Mouse (Mus musculus): ENCODE data around the gene Mypn. TPM values are rescaled to one million over a fixed set of nuclear protein-coding genes. Genes with fewer than 3 reads are reported as not detected.

The Mypn gene
- total and polyA plus RNA-seq, 2 experiments from 2014 or later: 12.7 to 26.5 TPM

DNA sequence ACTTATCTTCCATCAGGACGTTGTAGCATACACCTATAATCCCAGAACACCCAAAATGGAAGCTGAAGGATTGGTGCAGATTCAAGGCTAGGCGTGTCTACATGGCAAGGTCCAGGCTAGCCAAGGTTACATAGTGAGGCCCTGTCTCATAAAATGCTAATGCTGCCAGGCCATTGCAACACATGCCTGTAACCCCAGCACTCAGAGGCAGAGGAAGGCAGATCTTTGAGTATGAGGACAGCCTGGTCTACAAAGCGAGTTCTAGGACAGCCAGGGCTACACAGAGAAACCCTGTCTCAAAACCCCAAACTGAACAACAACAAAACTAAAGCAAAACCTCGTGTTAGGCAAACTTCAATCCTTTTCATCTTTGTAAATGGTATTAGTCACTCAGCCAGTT, 34.3 kb upstream of the Mypn start:
- 65% methylated on average over 4 of the region's 4 CpGs for WGBS
- Histone ChIP-seq H3K4me1 (ENCODE audit: control insufficient read depth, insufficient read depth) (peaks cover 5% of the 10 kb centered on the region; the same call in 1 of the 2 replicates), H3K36me3 (replicated peaks; ENCODE audit: control insufficient read depth, insufficient read depth, low read length) (no peaks in the 10 kb centered on the region), H3K9me3 (replicated peaks; ENCODE audit: control insufficient read depth, low read length) (no peaks in the 10 kb centered on the region), H3K9ac (replicated peaks; ENCODE audit: low read depth, low read length) (no peak overlapping the region), H3K27me3 (ENCODE audit: control insufficient read depth, insufficient read depth, low read length) (no peaks in the 10 kb centered on the region), H3K4me2 (ENCODE audit: low read depth, low read length) (no peak overlapping the region), H3K4me3 (ENCODE audit: low read depth, low read length) (no peak overlapping the region), H3K27ac (ENCODE audit: low read depth) (no peak overlapping the region)
- DNase-seq (ENCODE audit: low spot score): no peak
- TF ChIP-seq EP300 (IDR thresholded peaks at IDR 0.05; ENCODE audit: low read depth) (no peak), CTCF (IDR thresholded peaks at IDR 0.05; ENCODE audit: low read depth) (no peak)
- no peak for ATAC-seq (ENCODE audit: insufficient read depth, low read depth)

DNA sequence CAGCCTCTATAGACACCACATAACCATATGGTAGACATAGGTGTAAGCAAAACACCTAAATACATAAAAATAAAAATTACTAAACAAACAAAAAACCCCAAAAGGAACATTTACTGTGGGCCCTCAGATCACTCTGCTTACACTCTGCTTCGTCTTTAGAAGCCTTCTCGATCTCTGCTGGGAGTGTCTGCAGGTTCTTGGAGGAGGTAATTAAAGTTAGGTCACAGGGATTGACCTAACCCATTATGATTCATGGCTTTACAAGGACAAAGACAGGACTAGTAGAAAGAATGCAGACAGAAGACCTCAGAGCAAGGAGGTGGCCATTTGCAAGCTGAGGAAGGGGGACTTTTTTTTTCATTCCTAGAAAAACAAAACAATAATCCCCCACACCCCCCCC, 33.5 kb upstream of the Mypn start:
- WGBS: 67% methylated on average over 2 of the region's 2 CpGs
- no peaks in the 10 kb centered on the region for H3K9me3 ChIP-seq (replicated peaks; ENCODE audit: control insufficient read depth, low read length)
- H3K9ac ChIP-seq (replicated peaks; ENCODE audit: low read depth, low read length): no peak overlapping the region
- no peaks in the 10 kb centered on the region for H3K27me3 ChIP-seq (ENCODE audit: control insufficient read depth, insufficient read depth, low read length)
- H3K4me3 ChIP-seq (ENCODE audit: low read depth, low read length): no peak overlapping the region
- H3K4me2 ChIP-seq (ENCODE audit: low read depth, low read length): no peak overlapping the region
- no peak for DNase-seq (ENCODE audit: low spot score)
- no peak for ATAC-seq (ENCODE audit: insufficient read depth, low read depth)
- TF ChIP-seq CTCF (IDR thresholded peaks at IDR 0.05; ENCODE audit: low read depth): no peak
- no peak for TF ChIP-seq EP300 (IDR thresholded peaks at IDR 0.05; ENCODE audit: low read depth)
- no peak overlapping the region for H3K27ac ChIP-seq (ENCODE audit: low read depth)
- no peaks in the 10 kb centered on the region for H3K4me1 ChIP-seq (ENCODE audit: control insufficient read depth, insufficient read depth)
- no peaks in the 10 kb centered on the region for H3K36me3 ChIP-seq (replicated peaks; ENCODE audit: control insufficient read depth, insufficient read depth, low read length)

DNA sequence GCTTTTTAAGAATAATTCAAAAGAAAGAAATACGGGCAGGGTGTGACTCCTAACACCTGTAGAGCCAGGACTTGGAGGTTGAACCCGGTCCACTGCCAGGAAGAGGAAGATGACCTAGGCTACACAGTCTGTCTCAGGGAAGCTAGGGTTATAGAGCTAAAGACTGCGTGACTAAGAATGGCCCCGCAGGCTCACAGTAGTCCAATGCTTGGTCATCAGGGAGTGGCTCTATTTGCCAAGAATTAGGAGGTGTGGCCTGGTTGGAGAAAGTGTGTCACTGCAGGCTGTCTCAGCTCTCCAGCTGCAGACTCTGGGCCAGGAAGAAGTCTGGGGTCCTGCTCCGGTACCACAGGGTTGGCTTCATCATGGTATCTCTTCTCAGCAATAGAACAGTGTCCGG, 32.9 kb upstream of the Mypn start:
- H3K27me3 ChIP-seq (ENCODE audit: control insufficient read depth, insufficient read depth, low read length): no peaks in the 10 kb centered on the region
- no peak for DNase-seq (ENCODE audit: low spot score)
- WGBS: 88% methylated on average over 6 of the region's 6 CpGs

DNA sequence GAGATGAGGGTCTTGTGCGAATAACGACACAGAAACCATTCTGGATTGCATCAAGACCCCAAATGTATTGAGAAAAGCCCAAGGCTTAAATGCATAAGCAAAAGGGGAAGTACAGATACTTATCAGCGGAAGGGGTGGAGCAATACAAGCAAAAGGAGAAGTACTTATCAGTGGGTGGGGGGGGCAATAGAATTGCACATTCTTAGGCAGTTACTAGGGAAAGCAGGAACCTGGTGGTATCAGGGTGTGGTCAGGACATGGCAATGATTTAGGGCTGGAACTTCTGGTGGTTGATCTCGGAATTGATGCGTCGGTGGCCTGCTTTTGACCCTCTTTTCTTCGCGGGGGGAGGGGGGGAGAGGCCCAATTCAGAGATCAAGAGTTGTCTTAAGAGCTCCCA, 32.1 kb upstream of the Mypn start:
- Histone ChIP-seq H3K36me3 (replicated peaks; ENCODE audit: control insufficient read depth, insufficient read depth, low read length) (no peaks in the 10 kb centered on the region), H3K27ac (ENCODE audit: low read depth) (no peak overlapping the region), H3K4me3 (ENCODE audit: low read depth, low read length) (no peak overlapping the region), H3K9ac (replicated peaks; ENCODE audit: low read depth, low read length) (no peak overlapping the region), H3K9me3 (replicated peaks; ENCODE audit: control insufficient read depth, low read length) (no peaks in the 10 kb centered on the region), H3K4me2 (ENCODE audit: low read depth, low read length) (no peak overlapping the region), H3K4me1 (ENCODE audit: control insufficient read depth, insufficient read depth) (peaks cover 8% of the 10 kb centered on the region), H3K27me3 (ENCODE audit: control insufficient read depth, insufficient read depth, low read length) (no peaks in the 10 kb centered on the region)
- 85% methylated on average over 8 of the region's 8 CpGs for WGBS
- ATAC-seq (ENCODE audit: insufficient read depth, low read depth) (no peak), DNase-seq (ENCODE audit: low spot score) (no peak)
- no peak for TF ChIP-seq EP300 (IDR thresholded peaks at IDR 0.05; ENCODE audit: low read depth)
- no peak for TF ChIP-seq CTCF (IDR thresholded peaks at IDR 0.05; ENCODE audit: low read depth)

More for the DNA sequence above, 32.9 kb upstream of the Mypn start:
- TF ChIP-seq CTCF (IDR thresholded peaks at IDR 0.05; ENCODE audit: low read depth): no peak
- TF ChIP-seq EP300 (IDR thresholded peaks at IDR 0.05; ENCODE audit: low read depth): no peak
- H3K4me1 ChIP-seq (ENCODE audit: control insufficient read depth, insufficient read depth): 0 out of 2 replicates have a peak, but pooled peaks cover under 1% of the 10 kb centered on the region
- H3K36me3 ChIP-seq (replicated peaks; ENCODE audit: control insufficient read depth, insufficient read depth, low read length): no peaks in the 10 kb centered on the region
- H3K9ac ChIP-seq (replicated peaks; ENCODE audit: low read depth, low read length): no peak overlapping the region
- no peak overlapping the region for H3K4me3 ChIP-seq (ENCODE audit: low read depth, low read length)
- H3K27ac ChIP-seq (ENCODE audit: low read depth): no peak overlapping the region
- no peak overlapping the region for H3K4me2 ChIP-seq (ENCODE audit: low read depth, low read length)
- H3K9me3 ChIP-seq (replicated peaks; ENCODE audit: control insufficient read depth, low read length): no peaks in the 10 kb centered on the region
- no peak for ATAC-seq (ENCODE audit: insufficient read depth, low read depth)

DNA sequence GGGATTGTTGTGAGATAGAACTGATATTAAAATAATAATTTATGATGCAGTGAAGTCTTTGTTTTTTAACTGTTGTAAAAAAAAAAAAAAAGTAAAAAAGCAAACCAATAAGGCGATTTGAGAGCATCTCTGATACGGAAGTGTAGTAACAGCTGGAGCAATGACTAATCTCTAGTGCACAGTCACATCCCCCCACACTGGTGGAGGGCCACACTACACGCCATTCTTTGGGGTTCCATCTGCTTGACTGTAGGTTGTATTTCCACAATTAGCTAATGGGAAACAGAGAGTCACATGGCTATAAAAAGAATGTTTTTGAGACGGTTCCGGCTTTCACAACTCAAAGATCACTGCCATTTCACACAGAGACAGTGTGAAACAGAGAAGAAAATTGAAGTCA, 30.4 kb upstream of the Mypn start:
- no peaks in the 10 kb centered on the region for H3K9me3 ChIP-seq (replicated peaks; ENCODE audit: control insufficient read depth, low read length)
- no peak for TF ChIP-seq CTCF (IDR thresholded peaks at IDR 0.05; ENCODE audit: low read depth)
- no peak for TF ChIP-seq EP300 (IDR thresholded peaks at IDR 0.05; ENCODE audit: low read depth)
- H3K27ac ChIP-seq (ENCODE audit: low read depth): no peak overlapping the region
- no peaks in the 10 kb centered on the region for H3K36me3 ChIP-seq (replicated peaks; ENCODE audit: control insufficient read depth, insufficient read depth, low read length)
- H3K4me1 ChIP-seq (ENCODE audit: control insufficient read depth, insufficient read depth): peaks cover 10% of the 10 kb centered on the region
- 79% methylated on average over 5 of the region's 5 CpGs for WGBS
- H3K27me3 ChIP-seq (ENCODE audit: control insufficient read depth, insufficient read depth, low read length): no peaks in the 10 kb centered on the region
- H3K4me2 ChIP-seq (ENCODE audit: low read depth, low read length): no peak overlapping the region
- H3K4me3 ChIP-seq (ENCODE audit: low read depth, low read length): no peak overlapping the region
- H3K9ac ChIP-seq (replicated peaks; ENCODE audit: low read depth, low read length): no peak overlapping the region
- no peak for ATAC-seq (ENCODE audit: insufficient read depth, low read depth)
- DNase-seq (ENCODE audit: low spot score): no peak

DNA sequence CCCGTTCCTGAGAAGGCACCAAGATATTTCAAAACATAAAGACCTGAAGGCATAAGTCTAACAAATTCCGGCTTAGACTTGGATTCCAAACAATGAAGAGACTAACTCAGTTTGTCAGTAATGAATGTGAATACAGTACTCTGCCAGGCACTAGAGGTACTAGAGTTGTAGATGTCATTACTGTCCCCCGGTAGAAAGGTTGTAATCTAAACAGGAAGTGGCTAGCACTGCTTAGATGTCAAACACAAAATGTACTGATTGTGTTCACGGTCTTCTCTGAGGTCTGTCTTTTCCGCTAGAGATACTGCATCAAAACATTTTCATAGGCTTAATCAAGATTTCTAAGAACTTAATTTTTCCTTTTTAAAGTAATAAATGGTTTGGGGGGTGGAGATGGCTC, 27.9 kb upstream of the Mypn start:
- no peak overlapping the region for H3K4me2 ChIP-seq (ENCODE audit: low read depth, low read length)
- TF ChIP-seq EP300 (IDR thresholded peaks at IDR 0.05; ENCODE audit: low read depth) (no peak), CTCF (IDR thresholded peaks at IDR 0.05; ENCODE audit: low read depth) (no peak)
- no peaks in the 10 kb centered on the region for H3K9me3 ChIP-seq (replicated peaks; ENCODE audit: control insufficient read depth, low read length)
- ATAC-seq (ENCODE audit: insufficient read depth, low read depth) (no peak), DNase-seq (ENCODE audit: low spot score) (no peak)
- WGBS: 46% methylated on average over 5 of the region's 5 CpGs
- no peak overlapping the region for H3K27ac ChIP-seq (ENCODE audit: low read depth)
- no peak overlapping the region for H3K4me3 ChIP-seq (ENCODE audit: low read depth, low read length)
- H3K4me1 ChIP-seq (ENCODE audit: control insufficient read depth, insufficient read depth): peaks cover 10% of the 10 kb centered on the region
- H3K27me3 ChIP-seq (ENCODE audit: control insufficient read depth, insufficient read depth, low read length): no peaks in the 10 kb centered on the region
- no peak overlapping the region for H3K9ac ChIP-seq (replicated peaks; ENCODE audit: low read depth, low read length)
- no peaks in the 10 kb centered on the region for H3K36me3 ChIP-seq (replicated peaks; ENCODE audit: control insufficient read depth, insufficient read depth, low read length)
